Mouse (Mus musculus): Measurements from ENCODE around the gene Ppp2r5d.

Gene Ppp2r5d

DNA sequence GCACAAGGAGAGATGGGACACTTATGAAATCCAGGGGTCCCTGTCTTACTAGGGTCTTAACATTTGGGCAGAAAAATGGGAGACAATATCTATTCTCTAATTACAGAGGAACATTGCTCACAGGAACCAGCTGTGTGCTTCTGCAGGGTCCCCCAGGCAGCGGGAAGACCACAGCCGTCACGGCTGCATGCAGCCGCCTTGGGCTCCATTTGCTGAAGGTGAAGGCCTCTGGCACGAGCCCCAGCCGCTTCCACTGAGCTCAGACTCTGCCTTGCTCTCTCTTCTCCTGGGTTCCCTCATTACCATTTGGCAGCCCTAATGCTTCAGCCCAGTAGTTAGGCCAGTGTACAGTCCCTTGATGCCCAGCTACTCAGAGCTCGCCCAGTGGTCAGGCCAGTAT is 16.2 kb upstream of the Ppp2r5d start:
- in situ Hi-C loops (cut with MboI, MseI), result no loop called here

DNA sequence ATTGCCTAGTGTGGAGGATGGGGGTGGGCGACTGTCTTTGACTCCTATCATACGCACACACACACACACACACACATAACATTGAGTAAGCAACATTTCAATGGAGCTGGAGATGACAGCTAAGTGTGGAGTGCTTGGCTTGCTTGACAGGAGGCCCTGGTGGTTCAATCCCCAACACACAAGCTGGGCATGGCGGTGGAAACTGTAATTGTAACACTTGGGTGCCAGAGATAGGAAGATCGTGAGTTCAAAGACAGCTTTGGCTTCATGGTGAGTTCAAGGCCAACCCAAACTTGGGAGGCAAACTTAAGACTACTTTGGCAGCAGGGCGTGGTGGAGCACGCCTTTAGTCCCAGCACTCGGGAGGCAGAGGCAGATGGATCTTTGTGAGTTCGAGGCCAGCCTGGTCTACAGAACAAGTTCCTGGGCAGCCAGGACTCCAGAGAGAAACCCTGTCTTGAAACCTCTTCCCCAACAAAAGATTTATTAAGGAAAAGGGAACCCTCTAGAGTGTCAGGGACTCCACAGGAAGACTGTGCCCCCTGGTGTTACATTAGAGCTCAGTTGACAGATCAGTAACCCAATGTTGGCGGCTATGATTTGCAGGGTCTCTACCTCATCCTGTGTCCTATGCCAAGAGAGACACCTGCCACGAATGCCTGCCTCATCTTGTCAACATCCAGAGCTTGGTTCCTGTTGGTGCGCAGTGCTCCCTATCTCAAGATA is 10.0 kb upstream of the Ppp2r5d start:
- in situ Hi-C loops (cut with MboI, MseI), result loop anchor here (10.0 kb wide), 1 partner anchor 170 kb away; no protein-coding TSS in a partner anchor

DNA sequence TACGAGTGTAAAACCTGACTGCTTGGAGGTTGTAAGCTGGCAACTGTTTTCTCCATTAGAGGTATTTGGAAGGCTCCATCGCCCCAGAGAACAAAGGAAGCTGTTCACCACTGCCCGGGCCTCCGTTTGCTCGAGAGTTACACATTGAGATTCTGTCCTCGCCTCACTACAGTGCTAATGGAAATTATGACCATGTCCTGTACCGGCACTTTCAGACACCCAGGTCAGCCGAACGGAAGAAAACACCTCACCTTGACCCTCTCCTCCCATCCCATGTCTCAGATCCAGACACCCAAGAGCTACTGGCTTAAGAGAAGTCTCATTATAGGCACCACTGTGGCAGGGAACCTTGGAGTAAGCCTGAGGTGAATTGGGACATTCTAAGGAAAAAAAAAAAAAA is 8.9 kb upstream of the Ppp2r5d start:
- in situ Hi-C loops (cut with MboI, MseI), result loop anchor here (10.0 kb wide), 1 partner anchor 171 kb away; no protein-coding TSS in a partner anchor

DNA sequence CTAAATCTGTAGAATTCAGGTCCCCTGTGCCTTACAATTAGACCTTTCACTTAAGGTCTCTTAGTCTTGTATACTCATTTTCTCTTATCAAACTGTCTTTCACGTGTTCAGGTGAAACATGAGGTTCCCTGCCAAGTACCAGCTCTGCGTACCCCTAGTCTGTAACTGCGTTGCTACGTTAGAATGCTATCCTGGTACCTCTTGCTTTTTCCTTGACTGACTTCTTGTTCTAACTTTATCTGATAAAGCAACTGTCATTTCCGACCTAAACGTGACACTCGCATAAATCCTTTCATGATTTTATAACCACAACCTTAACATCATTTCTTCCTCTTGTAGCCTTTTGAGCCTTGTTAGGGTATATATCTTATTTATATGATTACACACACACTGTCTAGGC is 7.5 kb upstream of the Ppp2r5d start:
- in situ Hi-C loops (cut with MboI, MseI), result loop anchor here (10.0 kb wide), 1 partner anchor 172 kb away; no protein-coding TSS in a partner anchor

DNA sequence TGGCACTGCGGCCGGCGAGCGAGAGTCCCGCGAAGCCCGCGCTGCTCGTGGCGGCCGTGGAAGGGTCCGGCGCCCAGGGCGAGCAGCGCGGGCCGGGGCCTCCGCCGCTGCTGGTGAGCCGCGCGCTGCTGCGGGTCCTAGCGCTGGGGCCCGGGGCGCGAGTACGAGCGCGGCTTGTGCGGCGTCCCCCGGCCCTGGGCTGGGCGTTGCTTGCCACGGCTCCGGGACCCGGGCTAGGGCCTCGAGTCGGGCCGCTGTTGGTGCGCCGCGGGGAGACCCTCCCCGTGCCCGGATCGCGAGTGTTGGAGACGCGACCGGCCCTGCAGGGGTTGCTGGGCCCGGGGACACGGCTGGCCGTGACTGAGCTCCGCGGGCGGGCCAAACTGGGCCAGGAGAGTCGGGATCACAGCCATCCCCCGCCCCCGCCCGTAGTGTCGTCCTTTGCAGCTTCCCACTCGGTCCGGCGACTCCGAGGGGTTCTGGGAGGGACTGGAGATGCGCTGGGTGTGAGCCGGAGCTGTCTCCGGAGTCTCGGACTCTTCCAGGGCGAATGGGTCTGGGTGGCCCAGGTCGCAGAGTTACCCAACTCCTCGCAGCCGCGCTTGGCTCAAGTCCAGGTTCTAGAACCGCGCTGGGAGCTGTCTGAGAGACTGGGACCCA is 6.8 kb upstream of the Ppp2r5d start:
- in situ Hi-C loops (cut with MboI, MseI), result loop anchor here (10.0 kb wide), 1 partner anchor 173 kb away; no protein-coding TSS in a partner anchor

DNA sequence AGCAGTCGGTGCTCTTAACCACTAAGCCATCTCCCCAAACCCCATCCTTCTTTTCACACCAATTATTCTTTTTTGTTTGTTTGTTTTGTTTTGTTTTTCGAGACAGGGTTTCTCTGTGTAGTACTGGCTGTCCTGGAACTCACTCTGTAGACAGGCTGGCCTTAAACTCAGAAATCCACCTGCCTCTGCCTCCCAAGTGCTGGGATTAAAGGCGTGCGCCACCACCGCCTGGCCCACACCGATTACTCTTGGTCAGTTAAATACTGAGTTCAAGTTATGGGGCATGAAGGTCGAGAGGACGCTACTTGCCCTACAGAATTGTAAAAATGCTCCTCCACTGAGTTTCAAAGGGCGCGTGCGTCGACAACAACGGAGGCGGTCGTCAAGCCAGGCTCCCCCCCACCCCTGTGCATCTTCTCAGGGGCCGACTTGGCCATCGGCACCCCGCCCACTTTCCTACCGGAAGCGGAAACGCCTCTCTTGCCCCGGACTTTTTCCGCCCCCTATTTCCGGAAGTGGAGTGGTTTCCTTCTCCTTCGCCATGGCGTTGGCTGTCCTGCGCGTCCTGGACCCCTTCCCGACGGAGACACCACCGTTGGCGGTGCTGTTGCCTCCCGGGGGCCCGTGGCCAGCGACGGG is 6.2 kb upstream of the Ppp2r5d start, which contains the start of gene Pex6:
Gene Pex6, plus strand, starts transcription at position 505 of the 639 bp plus-strand sequence.
- in situ Hi-C loops (cut with MboI, MseI), result loop anchor here (10.0 kb wide), 1 partner anchor 174 kb away; no protein-coding TSS in a partner anchor

DNA sequence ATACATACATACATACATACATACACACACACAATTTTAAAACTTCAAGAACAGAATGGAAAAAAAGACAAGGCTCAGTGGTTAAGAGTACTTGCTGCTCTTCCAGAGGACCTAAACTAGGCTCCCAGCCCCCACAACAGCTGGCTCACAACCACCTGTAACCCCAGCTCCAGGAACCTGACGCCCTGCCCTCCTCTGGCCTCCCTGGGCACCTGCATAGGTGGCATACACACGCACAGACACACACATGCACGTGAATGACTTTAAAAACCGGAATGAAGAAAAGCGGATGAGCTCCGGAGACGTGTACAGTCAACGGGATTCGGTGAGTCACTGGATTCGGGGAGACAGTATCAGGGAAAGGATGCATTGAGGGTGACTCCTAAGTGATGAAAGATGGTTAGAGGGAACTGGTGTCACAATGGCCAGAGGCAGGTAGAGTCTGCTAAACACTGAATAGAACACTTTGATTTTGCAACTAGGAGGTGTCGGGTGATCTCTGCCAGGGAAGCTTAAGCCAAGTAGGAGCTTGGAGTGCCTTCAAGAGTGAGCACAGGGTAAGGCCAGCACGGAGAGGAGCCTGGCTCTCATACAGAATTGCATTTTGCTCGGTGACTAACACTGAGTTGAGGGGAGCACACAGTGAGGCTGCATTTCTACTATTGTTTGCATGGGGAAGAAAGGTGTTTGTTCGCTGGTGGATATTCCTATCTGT is 1.6 kb upstream of the Ppp2r5d start:
- in situ Hi-C loops (cut with MboI, MseI), result no loop called here

DNA sequence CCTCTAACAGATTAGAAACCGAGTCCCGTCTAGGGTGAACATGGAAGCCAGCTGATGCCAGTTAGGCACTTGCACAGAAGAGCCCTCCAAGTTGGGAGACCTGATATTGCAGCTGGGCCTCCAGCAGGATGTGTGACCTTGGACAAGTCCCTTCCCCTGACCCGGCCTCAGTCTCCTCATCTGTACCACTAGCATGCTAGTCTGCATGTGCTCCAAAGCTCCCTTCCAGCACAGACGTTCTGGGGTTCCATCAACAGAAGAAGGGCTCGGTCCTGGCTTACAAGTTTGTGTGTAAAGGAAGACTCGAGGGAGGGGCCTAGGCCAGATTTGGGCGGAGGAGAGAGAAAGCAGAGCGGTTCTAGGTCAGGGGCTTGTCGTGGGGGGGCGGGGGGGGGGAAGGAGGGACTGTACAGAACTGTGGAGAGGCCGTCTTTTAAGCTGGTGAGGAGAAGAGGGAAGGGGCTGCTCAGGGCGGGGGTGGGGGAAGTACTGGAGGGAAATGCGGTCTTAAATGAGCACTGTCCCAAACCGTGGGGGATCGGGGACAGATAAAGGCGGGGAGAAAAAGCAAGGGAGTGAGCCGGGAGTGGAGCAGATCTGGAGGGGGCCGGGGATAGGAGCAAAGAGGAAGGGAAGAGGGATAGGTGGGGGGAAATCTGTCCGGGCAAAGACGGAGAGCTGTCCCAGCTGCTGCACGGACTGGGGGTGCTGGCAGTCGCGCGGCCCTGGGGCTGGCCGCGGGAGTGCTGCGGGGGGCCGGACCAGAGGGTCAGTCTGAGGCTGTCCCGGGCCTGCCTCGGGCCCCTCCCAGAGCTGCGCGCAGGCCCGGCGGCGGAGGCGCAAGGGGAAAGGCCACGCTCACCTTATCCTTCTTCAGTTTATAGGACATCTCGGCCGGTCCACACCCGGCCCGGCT is 682 bp downstream of the Ppp2r5d start:
- in situ Hi-C loops (cut with MboI, MseI), result no loop called here

DNA sequence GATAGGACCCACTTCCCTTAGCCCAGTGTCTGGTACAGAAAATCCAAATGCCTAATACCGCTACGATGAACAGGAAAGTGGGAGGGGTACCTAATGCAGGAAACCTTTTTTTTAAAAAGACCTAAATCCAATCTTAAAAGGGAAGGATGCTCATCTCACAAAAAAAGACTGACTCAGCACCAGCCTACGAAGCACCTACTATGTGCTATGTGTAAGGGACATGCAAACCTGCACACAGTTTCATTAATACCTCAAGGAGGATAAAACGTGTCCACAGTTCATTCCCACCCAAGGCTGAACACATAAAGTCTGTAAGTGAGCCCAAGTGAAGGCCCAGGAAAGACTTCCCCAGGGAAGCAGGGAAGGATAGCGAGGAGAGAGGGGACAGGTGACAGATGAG is 2.4 kb downstream of the Ppp2r5d start:
- in situ Hi-C loops (cut with MboI, MseI), result no loop called here

DNA sequence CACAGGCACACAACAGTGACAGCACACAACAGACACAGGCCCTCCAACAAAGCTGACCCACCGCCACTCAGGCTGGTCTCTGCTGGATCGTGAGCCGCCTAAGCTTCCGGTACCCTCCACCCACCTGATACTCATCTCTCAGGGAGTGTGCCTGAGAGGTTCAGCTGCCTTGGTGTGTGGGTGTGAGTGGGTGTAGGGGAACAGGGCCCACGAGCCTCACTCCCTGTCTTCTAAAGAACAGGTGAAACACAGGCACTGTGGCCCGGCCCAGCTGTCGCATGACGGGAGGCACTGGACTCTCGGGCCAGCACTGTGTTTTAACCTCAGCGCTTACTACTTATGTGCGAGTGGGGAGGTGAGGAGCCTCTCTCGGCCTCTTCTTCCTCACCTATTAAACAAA is 2.8 kb downstream of the Ppp2r5d start:
- in situ Hi-C loops (cut with MboI, MseI), result no loop called here

DNA sequence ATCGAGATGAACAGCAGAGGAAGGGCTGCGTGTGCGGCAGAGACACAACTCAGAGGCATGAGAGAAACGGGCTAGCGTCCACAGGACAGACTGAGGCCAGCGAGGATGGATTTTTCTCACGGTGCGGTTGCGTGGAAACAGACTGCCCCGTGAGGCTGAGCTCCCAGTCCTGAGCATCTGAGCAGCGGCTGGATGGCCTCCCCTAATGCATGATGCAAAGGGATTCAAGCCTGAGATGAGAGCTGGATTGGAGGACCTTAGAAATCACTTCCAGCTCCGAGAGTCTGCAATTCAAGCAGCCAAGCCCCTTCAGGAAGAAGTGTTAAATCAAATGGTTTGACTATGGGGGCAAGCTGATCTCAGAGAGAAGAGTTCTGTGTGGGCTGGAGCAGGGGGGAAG is 3.4 kb downstream of the Ppp2r5d start:
- in situ Hi-C loops (cut with MboI, MseI), result no loop called here

DNA sequence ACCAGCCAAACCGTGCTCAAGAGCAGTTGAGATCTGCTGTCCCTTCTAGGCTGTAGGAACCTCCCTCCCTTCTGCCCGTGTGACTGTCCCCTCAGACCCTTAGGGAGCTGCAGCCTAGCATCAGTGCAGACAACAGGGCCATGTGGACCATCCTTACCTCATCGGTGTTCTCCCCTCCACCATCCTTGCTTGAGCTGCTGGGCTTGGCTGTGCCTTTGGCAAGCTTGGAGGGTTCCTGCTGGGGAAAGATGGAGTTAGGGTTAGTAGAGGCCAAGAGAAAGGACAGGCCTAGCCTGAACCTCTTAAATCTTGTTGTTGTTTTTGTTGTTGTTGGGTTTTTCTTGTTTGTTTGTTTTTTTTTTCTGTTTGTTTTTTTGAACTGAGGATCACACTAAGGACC is 5.0 kb downstream of the Ppp2r5d start:
- in situ Hi-C loops (cut with MboI, MseI), result no loop called here

DNA sequence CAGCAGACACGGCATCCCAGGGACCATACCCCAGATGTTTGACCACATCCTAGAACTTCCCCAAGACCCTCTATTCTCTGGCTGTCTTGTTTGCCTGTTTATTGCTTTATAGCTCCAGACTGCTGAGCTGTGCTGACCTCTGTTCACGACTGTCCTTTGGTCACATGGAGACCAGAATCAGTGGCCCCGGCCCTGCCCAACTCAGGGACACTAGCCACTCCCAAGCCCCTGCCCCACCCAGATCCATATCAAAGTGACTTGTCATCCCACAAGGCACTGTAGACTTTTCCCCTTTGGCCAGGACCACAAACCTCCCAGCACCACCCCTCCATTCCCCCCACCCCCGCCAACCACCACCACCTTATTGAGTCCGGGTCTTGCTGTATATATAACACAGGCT is 5.7 kb downstream of the Ppp2r5d start:
- in situ Hi-C loops (cut with MboI, MseI), result no loop called here

DNA sequence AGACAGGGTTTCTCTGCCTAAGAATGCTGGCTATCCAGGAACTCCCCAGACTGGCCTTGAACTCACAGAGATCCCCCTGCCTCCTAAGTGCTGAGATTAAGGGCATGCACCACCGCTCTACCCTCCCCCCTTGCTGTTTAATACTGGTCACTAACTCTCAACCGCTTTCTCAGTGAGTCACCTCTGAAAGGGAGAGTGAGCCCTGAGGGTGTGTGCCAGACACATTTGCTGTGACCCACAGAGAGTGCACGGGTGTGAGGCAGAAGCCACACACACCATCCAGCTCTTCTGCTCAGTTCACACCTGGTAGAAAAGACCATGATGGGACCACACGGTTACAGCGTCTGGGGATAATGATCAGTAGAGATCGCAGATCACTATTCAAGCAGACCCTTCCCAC is 6.4 kb downstream of the Ppp2r5d start:
- in situ Hi-C loops (cut with MboI, MseI), result no loop called here

DNA sequence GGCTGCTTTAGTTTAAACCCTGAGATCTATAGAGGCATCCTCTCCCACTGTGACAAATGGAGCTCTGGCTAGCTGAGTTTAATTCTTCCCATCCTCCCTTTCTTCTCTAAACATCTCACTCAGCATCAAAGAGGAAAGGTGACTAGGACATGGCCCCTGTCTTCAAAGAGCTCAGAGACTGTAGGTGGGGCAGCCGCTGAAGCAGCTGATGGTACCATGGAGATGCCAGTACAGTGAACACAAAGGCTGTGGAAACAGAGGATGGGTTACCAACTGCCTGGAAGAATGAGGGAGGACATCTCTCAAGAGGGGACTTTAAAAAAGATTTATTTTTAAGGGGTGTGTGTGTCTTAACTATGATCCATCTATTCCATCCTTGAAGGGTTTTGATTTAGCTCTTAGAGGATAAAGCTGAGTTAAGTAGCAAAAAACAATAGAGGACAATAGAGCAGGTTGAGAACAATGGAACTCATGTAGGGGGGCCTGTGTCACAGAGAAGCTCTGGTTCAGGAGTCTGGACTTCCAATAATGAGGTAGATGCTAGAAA is 10.3 kb downstream of the Ppp2r5d start:
- in situ Hi-C loops (cut with MboI, MseI), result no loop called here

DNA sequence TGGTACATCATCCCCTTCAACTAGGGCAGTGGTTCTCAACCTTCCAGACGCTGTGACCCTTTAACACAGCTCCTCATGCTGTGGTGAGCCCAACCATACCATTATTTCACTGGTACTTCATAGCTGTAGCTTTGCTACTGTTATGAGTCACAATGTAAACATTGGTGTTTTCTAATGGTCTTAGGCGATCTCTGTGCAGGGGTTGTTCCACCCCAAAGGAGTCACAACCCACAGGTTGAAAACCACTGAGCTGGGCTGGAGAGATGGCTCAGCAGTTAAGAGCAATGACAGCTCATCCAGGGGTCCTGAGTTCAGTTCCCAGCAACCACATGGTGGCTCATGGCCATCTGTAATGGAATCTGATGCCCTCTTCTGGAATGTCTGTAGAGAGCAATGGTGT is 13.5 kb downstream of the Ppp2r5d start:
- in situ Hi-C loops (cut with MboI, MseI), result no loop called here

DNA sequence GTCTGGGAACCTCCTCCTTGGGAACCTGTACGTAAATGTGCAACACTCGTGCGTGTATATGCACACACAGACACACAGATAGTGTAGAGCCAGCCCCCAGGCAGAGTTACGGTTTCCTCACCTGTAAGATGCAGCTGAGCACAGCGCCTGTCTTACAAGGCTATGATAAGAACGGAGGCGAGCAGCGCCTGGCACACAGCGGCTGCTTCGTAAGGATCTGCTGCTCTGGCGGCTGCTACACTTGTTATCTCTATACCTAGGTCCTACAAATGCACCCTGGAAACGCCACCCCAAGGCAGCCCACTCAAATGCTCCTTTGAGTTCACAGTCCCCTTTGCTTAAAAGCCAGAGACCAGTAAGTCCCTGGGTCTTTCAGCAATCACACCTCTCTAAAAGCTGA is 14.2 kb downstream of the Ppp2r5d start:
- in situ Hi-C loops (cut with MboI, MseI), result no loop called here

DNA sequence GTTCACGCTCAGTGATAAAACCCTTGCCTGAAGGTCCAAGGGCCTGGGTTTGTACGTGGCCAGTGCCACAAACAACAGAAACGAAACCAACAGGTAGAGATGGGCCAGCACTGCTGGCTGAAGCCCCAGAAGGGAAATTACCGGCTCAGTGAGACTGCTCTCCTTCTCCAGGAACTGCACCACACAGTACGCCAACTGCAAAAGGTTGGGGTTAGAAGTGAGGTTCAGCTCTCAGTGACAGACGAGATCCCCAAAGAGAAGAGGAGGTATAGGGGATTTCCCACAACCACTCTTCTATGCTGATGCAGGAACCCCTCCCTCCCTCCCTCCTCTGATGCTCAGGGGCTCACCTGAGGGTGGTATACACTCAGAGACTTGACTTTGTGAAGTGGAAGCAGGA is 19.0 kb downstream of the Ppp2r5d start:
- in situ Hi-C loops (cut with MboI, MseI), result no loop called here

DNA sequence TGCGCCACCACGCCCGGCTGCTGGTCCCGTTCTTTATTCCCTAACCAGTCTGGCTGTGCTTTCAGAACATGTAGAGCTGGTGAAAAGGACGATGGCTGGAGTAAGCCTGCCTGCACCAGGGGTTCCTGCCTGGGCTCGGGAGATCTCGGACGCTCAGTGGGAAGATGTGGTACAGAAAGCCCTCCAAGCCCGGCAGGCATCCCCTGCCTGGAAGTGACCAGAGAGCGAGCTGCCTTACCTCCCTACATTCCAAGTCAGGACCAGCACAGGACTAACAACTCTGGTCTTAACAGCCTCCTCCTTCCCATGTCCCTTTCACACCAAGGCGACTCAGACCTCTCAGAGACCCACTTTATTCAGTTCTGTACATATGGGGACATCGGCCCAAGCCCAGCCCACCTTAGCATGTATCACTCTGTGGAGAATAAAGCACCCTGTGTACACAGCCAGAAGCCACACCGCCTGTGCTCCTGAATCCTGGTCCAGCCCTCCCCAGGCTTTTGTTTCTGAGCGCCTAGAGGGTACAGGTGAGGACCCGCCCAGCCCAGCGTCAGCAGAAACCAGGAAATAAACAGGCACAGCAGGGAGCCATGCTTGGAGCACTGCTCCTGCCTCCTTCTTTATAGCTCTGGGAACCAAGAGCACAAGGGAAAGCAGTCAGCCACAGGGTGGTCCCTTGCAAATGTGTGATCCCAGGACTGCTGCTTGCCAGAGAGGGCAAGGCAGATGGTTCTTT is 22.1 kb downstream of the Ppp2r5d start:
- in situ Hi-C loops (cut with MboI, MseI), result no loop called here

Measured in T-helper 1 cell (primary cell).